Comparison of ENCODE assay signal across 8 mouse cellular contexts in the genomic region with DNA sequence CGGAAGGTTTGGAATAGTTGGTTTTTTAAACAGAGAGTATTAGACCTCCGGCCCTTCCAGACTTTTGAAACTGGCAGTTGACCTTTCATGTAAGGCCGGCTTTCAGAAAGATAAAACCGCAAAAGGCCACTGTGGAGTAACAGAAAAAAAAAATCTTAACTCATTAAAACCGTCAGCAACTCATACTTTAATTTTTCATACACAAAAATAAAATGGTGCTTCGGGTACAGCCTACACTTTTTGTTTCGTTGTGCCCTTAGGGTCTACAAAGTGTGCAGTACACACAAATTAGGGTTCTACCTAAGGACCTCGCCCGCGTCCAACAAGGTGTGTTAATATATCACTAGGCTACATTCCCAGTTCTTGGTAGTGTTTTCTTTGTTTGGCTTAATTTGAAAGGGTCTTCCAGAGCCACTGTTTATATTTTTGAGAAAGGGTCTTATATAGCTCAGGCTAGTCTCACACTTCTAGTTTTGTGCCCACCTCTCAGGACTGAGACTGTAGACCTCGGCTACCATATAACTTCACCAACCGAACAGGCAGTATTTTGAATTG. TPM values are rescaled to one million over a fixed set of nuclear protein-coding genes. Genes with fewer than 3 reads are reported as not detected.
DNase-seq lines count a peak whose midpoint lies in the region; ATAC-seq and TF ChIP-seq lines count a peak whose summit lies in the region.

No protein-coding gene starts in this region.

- H3K27ac ChIP-seq in testis, adult 2 months (ENCODE audit: control insufficient read depth, insufficient read depth, low read depth, low read length), result peak overlapping the region; percentile 83
- H3K27ac ChIP-seq in liver, embryonic 14.5 days, result peak overlapping the region; percentile 88

- 39% methylated on average over 12 of the region's 12 CpGs for WGBS in liver, embryonic 14.5 days (ENCODE audit: insufficient replicate concordance)

- no peaks in the 10 kb centered on the region for H3K27me3 ChIP-seq in testis, adult 2 months (ENCODE audit: control insufficient read depth, insufficient read depth, low read length)
- H3K27me3 ChIP-seq in liver, embryonic 14.5 days (ENCODE audit: control insufficient read depth, insufficient read depth, low read length), result no peaks in the 10 kb centered on the region

- no peak for TF ChIP-seq POLR2A in testis, adult 2 months (IDR thresholded peaks at IDR 0.05; ENCODE audit: control insufficient read depth, low read depth, low read length)

- no peaks in the 10 kb centered on the region for H3K9me3 ChIP-seq in liver, embryonic 14.5 days (ENCODE audit: control insufficient read depth, low read length)

- H3K4me1 ChIP-seq in testis, adult 2 months (ENCODE audit: control insufficient read depth, insufficient read depth, low read length), result peaks cover 19% of the 10 kb centered on the region
- H3K4me1 ChIP-seq in liver, embryonic 14.5 days (replicated peaks; ENCODE audit: control insufficient read depth in 2 of 2, insufficient read depth in 2 of 2, low read length in 1 of 2), result peaks cover 17 to 18% of the 10 kb centered on the region in 2 experiments

- no peak for TF ChIP-seq EP300 in liver, embryonic 14.5 days (IDR thresholded peaks at IDR 0.05; ENCODE audit: low read depth)

- H3K4me3 ChIP-seq in testis, adult 2 months (ENCODE audit: control insufficient read depth, low read depth, low read length), result peak overlapping the region; percentile 96
- peak overlapping the region; percentile 73 to 99 for H3K4me3 ChIP-seq in liver, embryonic 14.5 days (ENCODE audit: insufficient read depth in 1 of 2, low read depth in 2 of 2, low read length in 2 of 2)

- peak; percentile 67 for DNase-seq in cerebellum, adult 9-10 months
- DNase-seq in cerebellum, adult 9-11 months, result no peak
- DNase-seq in testis, postnatal 14 days (ENCODE audit: low spot score), result no peak
- no peak for DNase-seq in liver, embryonic 14.5 days (ENCODE audit: low read depth in 3 of 3, low spot score in 3 of 3)
- no peak for DNase-seq in layer of hippocampus, postnatal 14 days (ENCODE audit: low spot score in 2 of 2)
- no peak for DNase-seq in spleen, postnatal 4 days (ENCODE audit: low spot score in 2 of 2)
- DNase-seq in adrenal gland, postnatal 4 days (ENCODE audit: low spot score in 2 of 2), result no peak

- ATAC-seq in liver, embryonic 14.5 days (ENCODE audit: insufficient read depth), result no peak

- TF ChIP-seq CTCF in testis, adult 2 months (IDR thresholded peaks at IDR 0.05; ENCODE audit: control insufficient read depth, insufficient read depth, insufficient replicate concordance, low read depth, low read length), result no peak
- no peak for TF ChIP-seq CTCF in liver, embryonic 14.5 days (IDR thresholded peaks at IDR 0.05; ENCODE audit: low read depth)

- peak overlapping the region; percentile 81 for H3K9ac ChIP-seq in liver, embryonic 14.5 days (replicated peaks)

- H3K4me2 ChIP-seq in liver, embryonic 14.5 days (ENCODE audit: low read depth), result peak overlapping the region; percentile 76

- no peaks in the 10 kb centered on the region for H3K36me3 ChIP-seq in testis, adult 2 months (ENCODE audit: control insufficient read depth, insufficient read depth, low read length)
- no peaks in the 10 kb centered on the region for H3K36me3 ChIP-seq in liver, embryonic 14.5 days (replicated peaks; ENCODE audit: control insufficient read depth, insufficient read depth, low read depth)

RNA-seq across cellular contexts. Expression of gene Spen, which starts 0.9 kb away (rescaled TPM):
- polyA plus RNA-seq in testis, adult 2 months (2012; rRNA removed), result 16.9 and 20.1 TPM in 2 replicates
- polyA plus RNA-seq in liver, embryonic 14.5 days (2012; rRNA removed), result 2.5 and 4.0 TPM in 2 replicates
- polyA plus RNA-seq in liver, embryonic 14.5 days (2014; fragmentation: Nextera tagmentation; extraction: Ambion mirVana), result 3.4 and 3.8 TPM in 2 replicates
- 10 to 100 TPM; 59.3 to 60.0 TPM for total RNA-seq in layer of hippocampus, postnatal 14 days (2021)
- 10 to 100 TPM; 57.4 to 67.8 TPM for total RNA-seq in adrenal gland, postnatal 4 days (2021)
